Mouse (Mus musculus) limb, embryonic 10.5 days (tissue): ENCODE data around the gene Dnaic1. TPM values are rescaled to one million over a fixed set of nuclear protein-coding genes. Genes with fewer than 3 reads are reported as not detected.
A peak's percentile ranks its signal among the peaks of the same experiment; 100 is the strongest.

ENCODE experiments used
- DNase-seq: peaks from one replicate; pipeline ENCODE4 v3.0.0-alpha.2; 2017; ENCODE audit warnings: low spot score
- H3K27ac ChIP-seq: fragments of 300-500 bp; sonication (generic); 2 replicates; pipeline ENCODE4 v1.5.1; 2016; ENCODE audit warnings: mild to moderate bottlenecking
- H3K27me3 ChIP-seq: fragments of 300-500 bp; sonication (generic); 2 replicates; pipeline ENCODE4 v1.6.1; 2016; ENCODE audit warnings: low read depth, mild to moderate bottlenecking; ENCODE audit not compliant: poor library complexity, severe bottlenecking
- H3K36me3 ChIP-seq: fragments of 300-500 bp; sonication (generic); 2 replicates; pipeline ENCODE4 v1.6.1; 2016; ENCODE audit warnings: mild to moderate bottlenecking, moderate library complexity
- H3K4me1 ChIP-seq: fragments of 300-500 bp; sonication (generic); 2 replicates; pipeline ENCODE4 v1.6.1; 2016
- H3K4me3 ChIP-seq: fragments of 300-500 bp; sonication (generic); 2 replicates; pipeline ENCODE4 v1.5.1; 2016; ENCODE audit warnings: mild to moderate bottlenecking, moderate library complexity
- H3K9me3 ChIP-seq: fragments of 300-500 bp; sonication (generic); replicated peaks from 2 replicates; pipeline ENCODE4 v1.6.1; 2016; ENCODE audit warnings: mild to moderate bottlenecking
- WGBS: fragments of 180-500 bp; shearing (Covaris S2); methylation state at CpG from one replicate; pipeline ENCODE4 v1.1.7; 2016; 5-methylcytosine and 5-hydroxymethylcytosine counted together
- polyA plus RNA-seq: library from polyadenylated mRNA; unstranded; fragments of >200 nt; fragmentation: Nextera tagmentation; extraction: Ambion mirVana; gene quantifications from 2 replicates; pipeline ENCODE4 v1.2.1, GENCODE M21; 2016

Gene Dnaic1
- polyA plus RNA-seq, 1 experiment from 2014 or later = 0.93 TPM

DNA sequence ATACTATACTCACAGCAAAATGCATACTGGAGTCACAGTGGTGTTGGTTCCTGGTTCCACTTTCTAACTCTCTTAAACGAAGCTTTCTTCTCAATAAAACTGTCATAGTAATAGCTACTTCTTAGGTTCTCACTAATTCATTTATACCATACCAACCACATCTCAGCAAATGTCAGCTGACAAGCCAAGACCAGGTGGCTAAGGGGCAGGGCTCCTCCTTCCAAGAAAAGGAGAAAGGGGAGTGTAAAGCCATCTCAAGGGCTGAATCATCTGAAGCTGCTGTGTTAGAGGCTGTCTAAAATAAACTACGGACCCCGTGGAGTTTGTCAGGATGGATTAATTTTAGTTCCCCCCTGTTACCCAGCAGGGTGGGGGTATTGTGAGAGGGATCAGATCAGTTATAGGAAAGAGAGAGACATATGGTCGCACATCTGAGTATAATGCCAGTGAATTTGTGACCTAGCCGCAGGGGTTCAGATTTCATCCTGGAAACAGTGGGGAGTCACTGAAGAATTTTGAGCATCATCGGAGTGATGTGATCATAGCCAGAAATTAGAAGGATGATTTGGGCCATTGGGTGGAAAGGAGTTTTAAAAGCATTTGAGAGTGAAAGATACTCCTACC is 71.7 kb downstream of the Dnaic1 start:
- Histone ChIP-seq H3K36me3 (peaks cover 9% of the 10 kb centered on the region), H3K9me3 (no peaks in the 10 kb centered on the region), H3K4me1 (peaks cover 48% of the 10 kb centered on the region), H3K4me3 (no peak overlapping the region), H3K27ac (no peak overlapping the region), H3K27me3 (peaks cover 19% of the 10 kb centered on the region)
- 92% methylated on average over 6 of the region's 6 CpGs for WGBS
- DNase-seq = no peak

DNA sequence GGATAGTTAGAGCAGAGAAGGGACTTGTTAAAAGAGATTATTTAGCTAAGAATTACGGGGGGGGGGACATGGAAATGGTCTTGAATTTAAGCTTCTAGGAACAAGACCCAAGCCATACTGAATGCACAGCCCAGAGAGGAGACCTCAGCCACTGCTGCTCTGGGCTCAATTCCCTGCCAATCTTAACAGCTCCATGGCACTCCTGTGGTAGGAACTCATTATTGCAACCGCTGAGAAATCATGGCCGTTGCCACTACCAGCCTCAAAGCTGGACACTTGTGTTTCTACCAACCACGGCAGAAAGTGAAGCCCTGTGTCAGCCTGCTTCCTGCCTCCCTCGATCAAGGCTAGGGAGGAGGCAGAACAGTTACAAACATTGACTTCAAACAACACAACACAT is 75.9 kb downstream of the Dnaic1 start:
- H3K27me3 ChIP-seq = peaks cover 16% of the 10 kb centered on the region; the same call in 1 of the 2 replicates
- no peak overlapping the region for H3K4me3 ChIP-seq
- H3K36me3 ChIP-seq = no peaks in the 10 kb centered on the region
- no peaks in the 10 kb centered on the region for H3K9me3 ChIP-seq
- WGBS = 42% methylated on average over 5 of the region's 5 CpGs
- DNase-seq = peak; percentile 39
- H3K4me1 ChIP-seq = peaks cover 8% of the 10 kb centered on the region
- no peak overlapping the region for H3K27ac ChIP-seq

DNA sequence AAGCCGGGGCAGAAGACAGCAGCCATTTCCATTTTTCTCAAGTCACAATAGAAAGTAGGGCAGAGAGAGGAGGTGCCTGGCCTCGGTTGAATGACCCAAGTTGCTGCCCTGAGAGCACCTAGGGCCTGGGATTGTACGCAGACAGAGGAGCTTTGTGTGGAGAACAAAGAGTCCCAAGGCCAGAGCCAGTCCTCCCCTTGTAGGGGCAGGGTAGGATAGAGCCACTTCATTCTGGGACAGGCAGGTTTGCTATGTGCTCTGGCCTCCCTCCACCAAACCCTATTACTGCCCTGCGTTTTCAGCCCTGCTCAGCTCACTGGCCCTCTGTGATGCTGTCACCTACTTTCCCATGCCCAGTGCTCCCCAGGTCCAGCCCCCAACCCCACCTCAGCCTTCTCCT is 78.6 kb downstream of the Dnaic1 start:
- Histone ChIP-seq H3K4me1 (peaks cover 12% of the 10 kb centered on the region), H3K27ac (no peak overlapping the region; the same call in 1 of the 2 replicates), H3K9me3 (no peaks in the 10 kb centered on the region), H3K4me3 (no peak overlapping the region), H3K36me3 (no peaks in the 10 kb centered on the region), H3K27me3 (peaks cover 29% of the 10 kb centered on the region)
- 73% methylated on average over 4 of the region's 4 CpGs for WGBS
- DNase-seq = no peak

DNA sequence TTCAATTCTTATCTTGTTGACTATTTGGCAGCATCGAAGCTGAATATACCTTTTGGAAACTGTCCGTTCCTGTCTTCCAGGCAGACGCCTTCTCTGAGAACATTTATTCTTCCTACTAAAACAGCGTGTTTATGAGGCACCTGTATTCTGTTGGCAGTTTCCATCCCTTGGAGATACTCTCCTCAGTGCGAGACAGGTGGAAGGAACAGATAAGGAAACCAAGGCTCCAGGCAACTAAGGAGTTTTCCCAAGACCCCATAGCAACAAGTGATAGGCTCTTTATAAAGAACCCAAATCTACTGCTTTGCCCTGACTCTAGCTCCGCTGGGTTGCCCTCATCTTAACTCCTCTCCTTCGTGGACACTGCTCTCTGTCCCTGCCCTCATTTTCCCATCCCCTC is 79.1 kb downstream of the Dnaic1 start:
- peaks cover 15% of the 10 kb centered on the region for H3K4me1 ChIP-seq
- H3K4me3 ChIP-seq = no peak overlapping the region
- no peak overlapping the region; the same call in 1 of the 2 replicates for H3K27ac ChIP-seq
- 77% methylated on average over 7 of the region's 7 CpGs for WGBS
- H3K9me3 ChIP-seq = no peaks in the 10 kb centered on the region
- peaks cover 34% of the 10 kb centered on the region for H3K27me3 ChIP-seq
- no peak for DNase-seq
- no peaks in the 10 kb centered on the region for H3K36me3 ChIP-seq

DNA sequence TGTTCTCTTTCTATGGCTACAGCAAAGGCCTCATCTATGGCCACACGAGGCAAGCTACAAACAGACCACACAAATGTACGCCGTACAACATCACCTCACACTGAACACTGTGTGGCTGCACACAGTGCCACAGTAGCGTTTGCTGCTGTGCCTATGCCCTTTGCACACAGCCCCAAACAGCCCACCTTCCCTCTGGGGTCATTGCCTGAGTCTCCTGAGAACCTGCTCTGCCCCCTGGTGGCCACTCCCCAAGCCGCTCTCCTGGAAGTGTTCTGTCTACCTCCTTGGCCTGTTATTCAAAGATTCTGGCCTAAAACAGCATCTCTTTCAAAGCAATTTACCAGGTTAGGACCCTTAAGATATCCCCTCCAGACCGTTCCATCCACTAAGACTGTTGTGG is 83.7 kb downstream of the Dnaic1 start:
- Histone ChIP-seq H3K9me3 (no peaks in the 10 kb centered on the region), H3K27ac (no peak overlapping the region), H3K4me3 (no peak overlapping the region), H3K27me3 (peaks cover 70% of the 10 kb centered on the region), H3K4me1 (peaks cover 52% of the 10 kb centered on the region), H3K36me3 (peaks cover 10% of the 10 kb centered on the region)
- 43% methylated on average over 6 of the region's 6 CpGs for WGBS
- peak; percentile 92 for DNase-seq

DNA sequence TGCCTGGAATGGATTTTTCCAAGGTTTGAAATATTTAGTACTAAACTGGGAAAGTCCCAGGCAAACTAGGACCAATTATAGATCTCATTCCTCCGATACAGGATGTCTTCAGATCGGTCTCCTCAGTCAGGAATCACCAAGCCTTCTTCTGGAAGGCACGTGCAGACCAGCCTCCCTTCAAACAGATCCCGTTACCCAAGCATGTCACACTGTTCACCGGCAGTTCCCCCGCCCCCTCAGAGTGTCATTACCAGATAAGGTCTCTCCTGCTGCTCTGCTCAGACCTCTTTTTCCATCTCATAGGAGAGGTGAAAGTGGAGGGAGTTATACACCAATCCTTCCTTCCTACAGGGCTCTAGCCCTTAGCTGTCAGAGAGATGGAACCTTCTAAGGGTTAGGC is 84.2 kb downstream of the Dnaic1 start:
- peaks cover 71% of the 10 kb centered on the region for H3K27me3 ChIP-seq
- H3K4me3 ChIP-seq = no peak overlapping the region
- no peak overlapping the region for H3K27ac ChIP-seq
- H3K9me3 ChIP-seq = no peaks in the 10 kb centered on the region
- peaks cover 57% of the 10 kb centered on the region for H3K4me1 ChIP-seq
- H3K36me3 ChIP-seq = peaks cover 10% of the 10 kb centered on the region
- WGBS = 66% methylated on average over 6 of the region's 6 CpGs
- no peak for DNase-seq

DNA sequence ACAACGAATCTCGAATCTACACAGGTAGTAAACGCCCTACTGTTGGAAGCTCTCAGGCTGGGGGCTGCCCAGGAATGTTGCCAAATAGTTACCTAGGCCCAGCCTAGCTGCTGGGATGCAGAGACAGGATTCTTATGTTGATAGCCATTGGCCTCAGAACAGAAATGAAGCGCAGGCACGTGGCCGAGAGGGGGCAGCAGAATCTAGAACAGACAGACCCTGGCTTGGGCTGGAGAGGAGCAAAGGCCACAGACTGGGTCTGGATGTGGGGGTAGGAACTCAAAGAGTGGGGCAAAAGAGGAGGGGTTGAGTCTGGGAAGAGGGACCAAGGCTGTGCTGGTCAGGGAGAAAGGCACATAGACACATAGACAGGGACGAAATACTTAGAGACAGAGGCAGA is 84.6 kb downstream of the Dnaic1 start:
- Histone ChIP-seq H3K36me3 (peaks cover 10% of the 10 kb centered on the region), H3K27me3 (peaks cover 73% of the 10 kb centered on the region), H3K4me1 (peaks cover 62% of the 10 kb centered on the region), H3K27ac (no peak overlapping the region), H3K4me3 (no peak overlapping the region), H3K9me3 (no peaks in the 10 kb centered on the region)
- 11% methylated on average over 7 of the region's 7 CpGs for WGBS
- peak; percentile 78 for DNase-seq

DNA sequence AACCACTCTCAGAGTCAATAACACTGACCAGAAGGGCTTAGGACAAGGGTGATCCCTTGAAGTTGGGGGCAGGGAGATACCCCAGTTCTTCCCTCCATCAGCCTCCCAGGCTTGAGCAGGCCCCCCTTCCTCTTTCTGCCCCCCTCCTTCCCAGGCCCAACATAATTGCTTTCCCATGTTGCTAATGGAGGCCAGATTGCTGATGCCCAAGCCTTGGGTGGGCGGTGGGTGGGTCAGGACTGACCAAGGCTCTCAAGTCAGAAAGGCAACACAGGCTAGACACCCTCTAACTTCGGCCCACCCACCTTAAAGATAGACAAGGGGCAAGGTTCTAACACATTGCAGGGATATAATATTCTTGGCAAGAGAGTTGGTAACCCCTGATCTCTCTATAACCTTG is 86.0 kb downstream of the Dnaic1 start:
- no peak for DNase-seq
- 54% methylated on average over 2 of the region's 2 CpGs for WGBS
- Histone ChIP-seq H3K27me3 (peaks cover 86% of the 10 kb centered on the region), H3K9me3 (no peaks in the 10 kb centered on the region), H3K27ac (peak overlapping the region; percentile 47), H3K4me1 (peaks cover 75% of the 10 kb centered on the region), H3K4me3 (no peak overlapping the region), H3K36me3 (peaks cover 10% of the 10 kb centered on the region)

DNA sequence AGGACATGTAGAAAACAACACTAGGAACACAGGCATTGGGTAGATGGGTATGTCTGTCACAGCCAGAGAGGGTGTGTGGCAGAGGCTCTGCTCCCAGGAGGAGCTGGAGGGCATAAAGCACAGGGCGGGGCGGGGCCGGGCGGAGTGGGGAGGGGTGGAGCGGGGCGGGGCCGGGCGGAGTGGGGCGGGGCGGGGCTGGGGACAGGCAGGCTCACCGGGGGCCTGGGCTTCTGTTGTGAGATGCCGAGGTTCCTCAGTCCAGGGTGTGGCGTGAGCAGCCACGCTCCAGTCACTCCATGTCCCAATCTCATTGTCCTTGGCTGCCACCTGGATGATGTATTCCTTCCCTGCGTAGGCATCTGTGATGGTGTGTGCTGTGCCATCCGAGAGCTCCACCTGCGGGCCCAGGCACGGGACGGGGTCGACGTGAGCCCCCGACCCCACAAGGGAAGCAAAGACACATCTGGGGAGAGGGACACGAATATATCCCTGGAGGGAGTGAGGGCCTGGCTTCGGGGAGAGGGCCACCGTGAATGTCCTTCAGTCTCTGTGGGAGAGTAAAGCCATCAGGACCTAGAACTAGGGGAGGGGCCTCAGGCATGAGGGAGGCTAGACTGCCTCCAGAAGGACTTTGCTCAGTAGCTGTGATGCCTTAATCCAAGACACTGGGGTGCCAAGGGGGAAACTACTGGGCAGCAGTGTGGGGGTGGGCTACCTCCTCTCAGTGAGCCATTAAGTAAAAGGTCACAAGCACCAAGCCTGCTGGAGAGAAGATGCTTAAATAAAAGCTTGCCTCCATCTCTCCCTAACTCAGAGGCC is 89.2 kb downstream of the Dnaic1 start:
- peak overlapping the region; percentile 84 for H3K27ac ChIP-seq

DNA sequence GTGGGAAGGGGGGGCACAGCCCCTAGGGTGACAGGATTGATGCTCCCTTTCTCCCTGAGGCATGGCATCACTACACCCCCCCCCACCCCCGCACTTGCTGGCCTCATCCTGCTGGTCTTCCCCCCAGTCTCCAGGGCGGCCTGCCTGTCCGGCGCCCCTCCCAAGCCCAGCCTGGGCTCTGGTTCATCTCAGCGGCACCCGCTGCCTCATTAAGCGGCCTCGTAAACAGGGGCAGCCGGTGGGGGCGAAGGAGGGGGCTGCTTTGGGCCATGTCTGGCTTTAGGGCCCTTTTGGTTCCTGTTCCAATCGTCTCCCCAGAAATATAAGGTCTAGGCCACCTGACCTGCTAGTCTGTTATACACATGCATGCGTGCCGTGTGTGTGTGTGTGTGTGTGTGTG is 90.0 kb downstream of the Dnaic1 start:
- Histone ChIP-seq H3K36me3 (peaks cover 10% of the 10 kb centered on the region), H3K27me3 (peaks cover 97% of the 10 kb centered on the region), H3K4me3 (peak overlapping the region; percentile 23; the same call in 1 of the 2 replicates), H3K27ac (peak overlapping the region; percentile 84), H3K9me3 (no peaks in the 10 kb centered on the region), H3K4me1 (peaks cover 97% of the 10 kb centered on the region)
- 29% methylated on average over 13 of the region's 13 CpGs for WGBS
- peak; percentile 92 for DNase-seq

More for the DNA sequence above, 89.2 kb downstream of the Dnaic1 start:
- DNase-seq = peak; percentile 76
- no peaks in the 10 kb centered on the region for H3K9me3 ChIP-seq
- H3K4me1 ChIP-seq = peaks cover 97% of the 10 kb centered on the region
- peak overlapping the region; percentile 32 for H3K4me3 ChIP-seq
- H3K27me3 ChIP-seq = peaks cover 97% of the 10 kb centered on the region
- 8% methylated on average over 24 of the region's 25 CpGs for WGBS
- peaks cover 10% of the 10 kb centered on the region for H3K36me3 ChIP-seq

DNA sequence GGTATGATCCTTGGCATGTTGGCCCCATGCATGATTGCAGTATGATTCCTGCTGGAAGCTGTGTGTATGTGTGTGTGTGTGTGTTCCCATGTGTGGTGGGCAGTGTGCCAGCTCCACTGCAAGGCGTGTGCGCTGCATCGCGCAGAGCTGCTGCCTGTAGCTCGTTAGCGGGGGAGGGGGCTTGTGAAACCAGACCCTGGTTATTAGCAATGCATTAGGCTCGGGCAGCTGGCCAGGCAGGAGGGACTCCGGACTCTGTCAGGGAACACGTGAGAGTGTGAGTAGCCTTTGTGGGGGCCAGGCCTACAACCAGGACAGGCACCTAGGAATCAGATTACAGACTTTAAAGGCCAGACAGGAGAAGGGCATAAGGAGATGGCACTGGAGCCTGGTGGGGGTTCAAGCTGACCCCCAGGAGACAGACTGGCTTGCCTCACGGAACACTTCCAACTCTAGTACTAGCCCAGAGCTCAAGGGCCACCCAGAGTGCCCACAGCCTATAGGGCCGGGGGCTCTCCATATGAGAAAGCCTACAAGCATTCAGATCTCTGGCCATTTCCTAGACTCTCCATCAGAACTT is 91.4 kb downstream of the Dnaic1 start:
- H3K36me3 ChIP-seq = peaks cover 10% of the 10 kb centered on the region
- peaks cover 96% of the 10 kb centered on the region for H3K4me1 ChIP-seq
- H3K27me3 ChIP-seq = peaks cover 97% of the 10 kb centered on the region
- H3K27ac ChIP-seq = peak overlapping the region; percentile 84
- peak; percentile 86 for DNase-seq
- peak overlapping the region; percentile 24 for H3K4me3 ChIP-seq
- 9% methylated on average over 11 of the region's 11 CpGs for WGBS
- no peaks in the 10 kb centered on the region for H3K9me3 ChIP-seq

DNA sequence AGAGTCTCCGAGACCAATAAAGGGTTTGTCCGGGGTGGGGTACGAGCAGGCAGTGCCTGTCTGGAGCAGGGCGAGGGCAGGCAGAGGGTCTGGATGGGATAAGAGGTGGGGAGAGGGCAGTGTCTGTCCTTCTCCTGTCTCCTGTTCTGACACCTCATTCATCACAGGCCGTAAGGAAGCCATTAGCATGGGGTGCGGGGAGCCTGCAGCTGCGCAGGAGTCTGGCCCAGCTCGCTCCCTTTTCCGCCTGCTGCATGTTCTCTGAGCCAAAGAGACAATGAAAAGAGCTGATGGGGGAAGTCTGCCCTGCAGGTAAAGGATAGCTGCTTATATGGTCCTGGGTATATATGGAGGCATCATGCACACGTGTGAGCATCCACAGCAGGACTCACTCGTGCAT is 93.1 kb downstream of the Dnaic1 start:
- Histone ChIP-seq H3K27me3 (peaks cover 97% of the 10 kb centered on the region), H3K27ac (peak overlapping the region; percentile 84), H3K4me1 (peaks cover 90% of the 10 kb centered on the region), H3K4me3 (peak overlapping the region; percentile 2; the same call in 1 of the 2 replicates), H3K9me3 (no peaks in the 10 kb centered on the region), H3K36me3 (peaks cover 6% of the 10 kb centered on the region)
- WGBS = 10% methylated on average over 11 of the region's 11 CpGs
- no peak for DNase-seq

DNA sequence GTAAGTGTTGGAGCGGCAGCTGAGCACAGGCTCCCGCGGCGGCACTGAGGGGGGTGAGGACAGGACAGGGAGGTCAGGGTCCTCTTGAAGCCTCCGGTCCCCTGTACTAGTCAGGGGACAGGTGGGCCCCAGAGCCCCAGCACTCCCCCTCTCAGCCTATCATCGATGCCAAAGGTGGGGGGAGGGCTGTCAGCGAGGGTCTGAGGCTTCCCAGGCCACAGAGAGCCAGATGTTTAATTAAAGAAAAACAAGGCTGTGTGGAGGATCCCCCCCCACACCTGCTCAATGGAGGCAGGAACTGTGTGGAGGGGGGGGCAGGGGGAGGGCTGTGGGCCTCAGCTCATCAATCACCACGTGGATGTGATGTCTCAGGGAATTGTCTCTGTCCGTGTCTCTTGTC is 94.0 kb downstream of the Dnaic1 start:
- WGBS = 15% methylated on average over 9 of the region's 9 CpGs
- Histone ChIP-seq H3K4me3 (peak overlapping the region; percentile 11; the same call in 1 of the 2 replicates), H3K9me3 (no peaks in the 10 kb centered on the region), H3K27me3 (peaks cover 97% of the 10 kb centered on the region), H3K4me1 (peaks cover 81% of the 10 kb centered on the region), H3K36me3 (0 out of 2 replicates have a peak, but pooled peaks cover 5% of the 10 kb centered on the region), H3K27ac (peak overlapping the region; percentile 31; the same call in 1 of the 2 replicates)
- DNase-seq = peak; percentile 58
